Mouse (Mus musculus) pancreas, adult 10 weeks (tissue): ENCODE measurements around the gene Trim41. TPM values are rescaled to one million over a fixed set of nuclear protein-coding genes. Genes with fewer than 3 reads are reported as not detected.

ENCODE experiments used
- polyA plus RNA-seq: library from polyadenylated mRNA; stranded (reverse); fragments of 350-450 nt; fragmentation: Illumina TruSeq; extraction: RNeasy Lipid Tissue Mini Kit (QIAGEN cat#74804); gene quantifications from one replicate; pipeline ENCODE4 v1.2.3, GENCODE M21; 2015; ENCODE audit warnings: low read depth, low replicate concordance; ENCODE audit not compliant: insufficient read depth

Trim41 gene
- polyA plus RNA-seq: 9.2 TPM

GRCm38 (mm10) chr11:48816800-48817665 is at the start of gene Trim41:
TSS of gene Trim41 (minus strand) at chr11:48817353.

GRCm38 (mm10) chr11:48825979-48826751 is 9.0 kb upstream of the Trim41 start, which contains the start of the genes Trim7 and Gm12184:
TSS of gene Trim7 (plus strand) at chr11:48826140.
TSS of gene Gm12184 (minus strand) at chr11:48826655.

GRCm38 (mm10) chr11:48799921-48800701 is 17.0 kb downstream of the Trim41 start, which contains the start of gene Rack1:
TSS of gene Rack1 (plus strand) at chr11:48800332.

Other genes with a start within 250 kb of the Trim41 start
- 585 TPM for gene Rack1, start 17.0 kb downstream of the Trim41 start, polyA plus RNA-seq
- gene Trim7, start 8.8 kb upstream of the Trim41 start, polyA plus RNA-seq: 5.0 TPM
- not detected for gene Gm12184, start 9.3 kb upstream of the Trim41 start, polyA plus RNA-seq
- gene Irgm1, start 54.3 kb upstream of the Trim41 start, polyA plus RNA-seq: 6.0 TPM
- gene Gm5431, start 84.9 kb upstream of the Trim41 start, polyA plus RNA-seq: 0.57 TPM
- 1.1 TPM for gene Psme2b, start 128.8 kb upstream of the Trim41 start, polyA plus RNA-seq
- not detected for gene Olfr56, start 161.5 kb upstream of the Trim41 start, polyA plus RNA-seq
- 1.9 TPM for gene 9930111J21Rik1, start 162.0 kb upstream of the Trim41 start, polyA plus RNA-seq
- gene Gm12185, start 174.9 kb upstream of the Trim41 start, polyA plus RNA-seq: not detected
- 9.7 TPM for gene Tgtp1, start 176.8 kb upstream of the Trim41 start, polyA plus RNA-seq
- 2.8 TPM for gene 9930111J21Rik2, start 233.9 kb upstream of the Trim41 start, polyA plus RNA-seq
- 9.2 TPM for gene Tgtp2, start 246.9 kb upstream of the Trim41 start, polyA plus RNA-seq